Mouse (Mus musculus) activated CD4-positive, CD25-positive, alpha-beta regulatory T cell, adult 9 weeks (primary cell): ENCODE measurements around the gene Toporsl. TPM values are rescaled to one million over a fixed set of nuclear protein-coding genes. Genes with fewer than 3 reads are reported as not detected.

ENCODE experiments used
- polyA plus RNA-seq: library from polyadenylated mRNA; unstranded; fragments of 100-300 nt; shearing (Covaris generic); gene quantifications from one replicate; pipeline ENCODE4 v1.2.1, GENCODE M21; 2017

The Toporsl gene
- polyA plus RNA-seq: not detected

DNA sequence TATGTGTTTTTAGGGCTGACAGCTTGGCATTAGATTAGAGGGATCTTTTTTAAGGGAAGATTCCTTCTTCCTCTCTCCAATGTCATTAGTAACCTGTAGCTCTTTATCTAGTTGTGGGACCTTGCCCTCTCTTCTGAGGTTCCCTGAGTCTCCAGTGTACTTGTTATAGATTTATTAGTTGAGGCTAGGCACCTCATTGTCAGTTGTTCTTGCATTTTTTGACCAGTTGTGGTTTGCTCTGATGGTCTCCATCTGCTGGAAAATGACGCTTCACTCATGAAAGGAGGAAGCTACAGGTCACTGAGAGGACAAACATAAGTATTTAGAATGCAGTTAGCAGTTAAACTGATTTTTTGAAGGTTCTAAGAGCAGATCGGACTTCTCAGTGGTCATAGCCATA, at the start of gene Toporsl:
Toporsl (plus strand) TSS at position 348 of the 400 bp plus-strand sequence.

Other genes with a start within 250 kb of the Toporsl start
- 65.2 TPM for gene Smc2, start 157.0 kb upstream of the Toporsl start, polyA plus RNA-seq
- gene Vma21-ps, start 99.0 kb upstream of the Toporsl start, polyA plus RNA-seq: not detected
- gene Olfr275, start 218.3 kb downstream of the Toporsl start, polyA plus RNA-seq: not detected